Mouse (Mus musculus) layer of hippocampus, adult 2 months (tissue): ENCODE measurements around the gene Arl15. TPM values are rescaled to one million over a fixed set of nuclear protein-coding genes. Genes with fewer than 3 reads are reported as not detected.

Experiments used
- DNase-seq, 2 experiments: peaks; one replicate each; pipeline ENCODE4 v3.0.0; 2022; ENCODE audit warnings: low spot score in 2 of 2
- H3K27ac ChIP-seq: fragments of 200-600 bp; 2 replicates; pipeline ENCODE4 v1.8.1; 2022
- H3K4me3 ChIP-seq: fragments of 200-600 bp; 2 replicates; pipeline ENCODE4 v1.8.1; 2022; ENCODE audit warnings: mild to moderate bottlenecking
- CTCF ChIP-seq: fragments of 200-600 bp; conservative IDR thresholded peaks from 2 replicates; pipeline ENCODE4 v1.8.1; 2022; ENCODE audit warnings: antibody characterized with exemption, mild to moderate bottlenecking, moderate library complexity
- total RNA-seq, 2 experiments: library from RNA; stranded (reverse); gene quantifications; 2 replicates each; pipeline ENCODE4 v1.2.3; 2021

Gene Arl15
- total RNA-seq, 2 experiments from 2014 or later, result 61.7 to 67.0 TPM

GRCm38 (mm10) chr13:114090786-114091185 lies 296.5 kb downstream of the Arl15 start:
- Histone ChIP-seq H3K27ac (no peak overlapping the region), H3K4me3 (no peak overlapping the region)
- no peak for DNase-seq
- no peak for TF ChIP-seq CTCF

GRCm38 (mm10) chr13:114091231-114091630 lies 296.9 kb downstream of the Arl15 start:
- no peak overlapping the region for H3K4me3 ChIP-seq
- no peak overlapping the region for H3K27ac ChIP-seq
- no peak for DNase-seq
- TF ChIP-seq CTCF, result no peak

GRCm38 (mm10) chr13:114094151-114094875 lies 300.0 kb downstream of the Arl15 start:
- no peak for TF ChIP-seq CTCF
- no peak for DNase-seq
- Histone ChIP-seq H3K4me3 (no peak overlapping the region), H3K27ac (no peak overlapping the region)

GRCm38 (mm10) chr13:114095440-114095839 lies 301.1 kb downstream of the Arl15 start:
- no peak overlapping the region for H3K4me3 ChIP-seq
- no peak for TF ChIP-seq CTCF

GRCm38 (mm10) chr13:114096386-114096785 lies 302.1 kb downstream of the Arl15 start:
- no peak overlapping the region for H3K27ac ChIP-seq
- DNase-seq, result no peak
- no peak for TF ChIP-seq CTCF
- H3K4me3 ChIP-seq, result no peak overlapping the region

More at GRCm38 (mm10) chr13:114095440-114095839, 301.1 kb downstream of the Arl15 start:
- DNase-seq, result no peak
- no peak overlapping the region for H3K27ac ChIP-seq

GRCm38 (mm10) chr13:114101155-114101554 lies 306.9 kb downstream of the Arl15 start:
- TF ChIP-seq CTCF, result no peak
- H3K4me3 ChIP-seq, result no peak overlapping the region
- no peak for DNase-seq
- no peak overlapping the region for H3K27ac ChIP-seq

- DNase-seq, result no peak
- Histone ChIP-seq H3K4me3 (no peak overlapping the region), H3K27ac (peak overlapping the region; percentile 1; the same call in 1 of the 2 replicates)
- TF ChIP-seq CTCF, result no peak
Measured at GRCm38 (mm10) chr13:114106083-114106482, 311.8 kb downstream of the Arl15 start.

GRCm38 (mm10) chr13:114107499-114107898 lies 313.2 kb downstream of the Arl15 start:
- no peak for TF ChIP-seq CTCF
- no peak for DNase-seq
- no peak overlapping the region for H3K4me3 ChIP-seq
- no peak overlapping the region; the same call in 1 of the 2 replicates for H3K27ac ChIP-seq

- Histone ChIP-seq H3K4me3 (no peak overlapping the region), H3K27ac (no peak overlapping the region)
- DNase-seq, result no peak
- TF ChIP-seq CTCF, result no peak
Measured at GRCm38 (mm10) chr13:114109441-114109840, 315.1 kb downstream of the Arl15 start.

GRCm38 (mm10) chr13:114109845-114110244 lies 315.5 kb downstream of the Arl15 start:
- TF ChIP-seq CTCF, result no peak
- Histone ChIP-seq H3K27ac (no peak overlapping the region), H3K4me3 (no peak overlapping the region)
- no peak for DNase-seq

GRCm38 (mm10) chr13:114113516-114113915 lies 319.2 kb downstream of the Arl15 start:
- Histone ChIP-seq H3K4me3 (no peak overlapping the region), H3K27ac (no peak overlapping the region)
- TF ChIP-seq CTCF, result no peak
- DNase-seq, result no peak

GRCm38 (mm10) chr13:114114586-114114985 lies 320.3 kb downstream of the Arl15 start:
- 0 out of 2 replicates have a peak, but pooled peaks have one; percentile 12 for TF ChIP-seq CTCF
- no peak for DNase-seq
- H3K27ac ChIP-seq, result no peak overlapping the region
- no peak overlapping the region for H3K4me3 ChIP-seq

GRCm38 (mm10) chr13:114115106-114115505 lies 320.8 kb downstream of the Arl15 start:
- no peak for TF ChIP-seq CTCF
- Histone ChIP-seq H3K4me3 (no peak overlapping the region), H3K27ac (no peak overlapping the region)
- DNase-seq, result no peak
